Mouse (Mus musculus) spleen, adult 2 months (tissue): ENCODE results near the gene Dpep3.

Experiments used
- CTCF ChIP-seq: fragments of 200-500 bp; IDR thresholded peaks from 2 replicates; pipeline ENCODE4 v1.5.1; 2011; ENCODE audit warnings: mild to moderate bottlenecking, inconsistent platforms; ENCODE audit not compliant: insufficient read depth, insufficient read length, insufficient replicate concordance; ENCODE audit errors: extremely low read depth
- POLR2A ChIP-seq: fragments of 200-500 bp; IDR thresholded peaks from 2 replicates; pipeline ENCODE4 v1.6.1; 2011; ENCODE audit warnings: low read depth, low read length, inconsistent platforms

DNA sequence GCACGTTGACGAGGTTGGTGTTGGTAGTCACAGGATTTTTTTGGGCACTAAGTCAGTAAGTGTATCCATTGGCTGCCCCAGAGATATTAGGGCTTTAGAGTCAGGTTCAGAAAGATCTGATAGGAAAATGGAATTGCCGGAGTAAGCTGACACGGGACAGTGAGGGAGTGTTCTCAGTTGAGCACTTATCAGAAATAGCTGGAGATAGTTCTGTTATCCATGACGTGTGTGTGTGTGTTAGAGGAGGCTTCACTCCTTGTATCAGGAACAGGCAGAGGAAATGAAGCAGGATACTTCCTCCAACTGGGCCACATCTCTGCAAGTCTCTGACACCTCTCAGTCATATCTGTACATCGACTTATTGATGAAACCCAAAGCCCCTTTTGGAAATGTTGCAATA lies 37.1 kb upstream of the Dpep3 start:
- no peak for TF ChIP-seq POLR2A
- no peak for TF ChIP-seq CTCF
